Mouse (Mus musculus) c-Kit-positive CD71-negative TER-119-negative erythroid progenitor cells, embryonic 14.5 days (primary cell): ENCODE data around the gene Wnt5b.

Source experiments
- DNase-seq: peaks from one replicate; pipeline ENCODE4 v3.0.0-alpha.2; 2013; ENCODE audit warnings: low read depth

Wnt5b gene

DNA sequence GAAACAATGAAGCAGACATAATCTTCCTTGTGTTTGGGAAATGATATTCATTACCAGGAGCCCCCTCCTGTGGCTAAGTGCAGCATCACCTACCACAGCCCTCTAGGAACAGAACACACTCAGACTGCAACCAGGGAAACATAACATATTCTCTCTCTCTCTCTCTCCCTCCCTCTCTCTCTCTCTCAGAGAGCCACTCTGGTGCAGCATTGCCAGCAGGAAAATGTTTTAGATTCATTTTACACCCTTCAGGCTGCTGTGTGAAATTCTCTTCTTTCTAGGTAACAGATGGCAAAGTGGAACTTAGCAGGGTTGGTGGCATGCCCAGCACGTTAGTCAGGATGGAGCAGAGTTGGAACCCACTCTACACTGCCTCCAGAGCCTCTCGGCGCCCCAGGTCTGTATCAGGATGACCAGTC is 22.7 kb downstream of the Wnt5b start:
- no peak for DNase-seq

- no peak for DNase-seq
Measured at GRCm38 (mm10) chr6:119520731-119521130, 23.4 kb downstream of the Wnt5b start.

DNA sequence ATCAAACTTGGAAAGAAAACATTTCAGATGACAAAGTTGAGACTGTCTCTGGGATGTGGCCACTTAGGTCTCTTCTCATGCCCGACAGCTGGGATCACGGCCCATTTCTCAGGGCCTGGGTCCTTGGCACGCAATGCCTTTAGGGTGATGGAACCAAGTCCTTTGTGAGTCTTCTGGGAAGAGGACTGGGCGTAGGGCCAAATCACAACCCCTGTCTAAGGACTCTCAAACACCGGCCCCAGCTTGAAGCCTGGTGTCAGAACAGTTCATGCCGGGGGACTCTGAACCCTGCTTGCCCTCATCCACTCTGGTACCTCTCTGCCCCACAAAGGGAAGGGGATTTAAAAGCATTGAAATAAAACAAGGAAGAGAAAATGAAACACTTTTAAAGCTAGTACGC is 30.1 kb downstream of the Wnt5b start:
- DNase-seq: no peak

GRCm38 (mm10) chr6:119513452-119513851 is 30.7 kb downstream of the Wnt5b start:
- no peak for DNase-seq

DNA sequence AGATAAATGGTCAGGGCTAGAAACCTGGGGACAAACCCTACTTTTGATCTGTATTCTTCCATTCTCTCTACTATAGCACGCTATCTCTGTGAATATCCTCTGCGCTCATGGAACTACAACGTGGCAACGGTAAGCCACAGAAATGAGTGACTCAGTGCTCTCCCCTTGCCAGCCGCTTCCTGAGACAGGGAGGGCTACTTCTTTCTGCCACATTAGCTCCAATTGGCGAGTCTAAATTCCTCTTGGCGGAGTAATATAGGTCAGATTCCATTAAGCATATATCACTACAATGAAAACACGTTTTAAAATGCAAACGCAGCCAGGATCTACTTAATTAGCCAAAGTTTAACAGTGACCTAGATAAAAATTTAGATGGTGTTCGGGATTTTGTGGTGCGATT is 31.4 kb downstream of the Wnt5b start:
- DNase-seq: no peak

DNA sequence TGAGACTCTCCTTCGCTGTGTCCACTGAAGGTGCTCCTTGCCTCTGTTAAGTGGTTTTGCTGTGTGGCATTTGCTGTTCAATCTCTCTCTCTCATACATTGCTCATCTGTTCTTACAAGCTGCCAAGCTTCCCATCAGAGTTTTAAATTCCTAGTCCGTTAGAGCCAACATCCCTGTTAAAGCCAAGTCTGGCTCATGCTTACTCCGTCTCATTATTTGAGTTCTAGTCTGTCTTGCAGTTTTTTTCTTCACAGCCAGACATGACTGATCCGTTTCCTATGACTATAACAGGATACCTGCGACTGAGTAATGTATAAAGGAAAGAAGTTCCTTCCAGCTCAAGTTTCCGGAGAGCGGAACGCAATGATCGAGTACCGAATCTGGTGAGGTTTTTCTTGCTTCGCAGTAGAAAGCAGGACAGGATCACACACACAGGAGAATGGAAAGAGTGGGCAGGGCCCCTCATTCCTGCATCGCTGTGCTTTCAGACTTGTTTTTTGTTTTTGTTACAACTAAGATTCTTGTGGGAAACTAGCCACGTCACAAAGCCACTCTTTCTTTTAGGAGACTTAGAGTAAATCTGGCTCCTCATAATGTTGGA is 34.6 kb downstream of the Wnt5b start:
- no peak for DNase-seq

DNA sequence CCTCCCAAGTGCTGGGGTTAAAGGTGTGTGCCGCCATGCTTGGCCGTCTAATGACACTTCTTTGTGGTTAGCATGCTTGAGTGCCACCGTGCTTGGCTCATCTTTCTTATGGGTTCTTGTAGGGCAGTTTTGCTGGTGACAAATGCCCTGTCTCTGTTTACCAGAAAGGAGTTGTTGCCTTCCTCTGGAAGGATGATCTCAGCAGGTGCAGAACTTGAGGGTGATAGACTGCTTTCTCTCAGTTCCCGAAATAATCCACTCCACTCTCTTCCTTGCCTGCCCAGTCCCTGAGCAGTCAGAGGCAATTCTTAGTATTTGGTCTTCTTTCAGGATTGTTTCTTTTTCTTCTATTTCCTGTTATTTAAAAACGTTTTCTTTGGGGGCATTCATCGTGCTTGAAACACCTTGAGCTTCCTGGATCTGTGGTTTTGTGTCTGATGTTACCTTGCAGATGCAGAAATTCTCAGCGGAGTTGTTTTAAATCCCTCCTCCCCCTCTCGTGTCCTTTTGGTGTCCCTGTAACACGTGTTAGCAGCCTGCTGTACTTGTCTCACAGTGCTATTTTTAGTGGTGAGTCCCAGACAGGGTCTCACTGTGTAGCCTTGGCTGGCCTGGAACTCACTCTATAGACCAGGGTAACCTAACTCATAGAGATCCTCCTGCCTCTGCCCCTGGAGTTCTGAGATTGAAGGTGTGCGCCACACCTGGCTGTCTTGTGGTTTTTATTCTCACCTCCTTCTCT is 35.3 kb downstream of the Wnt5b start:
- no peak for DNase-seq

GRCm38 (mm10) chr6:119508221-119508620 is 35.9 kb downstream of the Wnt5b start:
- no peak for DNase-seq

- no peak for DNase-seq
Measured at GRCm38 (mm10) chr6:119505525-119506225, 38.5 kb downstream of the Wnt5b start.

DNA sequence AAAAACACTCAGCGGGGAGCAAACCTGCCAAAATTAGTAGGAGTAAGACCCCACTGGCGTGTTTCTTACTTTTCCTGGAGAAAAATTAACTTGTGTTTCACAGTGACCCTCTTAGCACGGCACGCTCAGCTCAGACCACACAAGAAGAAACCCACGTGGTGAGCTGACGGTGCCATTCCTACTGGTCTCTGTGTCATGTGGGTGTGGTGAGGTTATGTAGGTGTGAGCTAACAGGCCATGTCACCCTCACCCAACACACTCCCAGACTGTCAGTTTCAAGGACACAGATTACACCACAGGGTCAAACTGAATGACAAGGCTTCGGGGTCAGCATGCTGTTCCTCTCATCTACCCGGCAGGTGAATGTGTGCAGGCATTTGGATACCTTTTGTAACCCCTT is 39.4 kb downstream of the Wnt5b start:
- no peak for DNase-seq

DNA sequence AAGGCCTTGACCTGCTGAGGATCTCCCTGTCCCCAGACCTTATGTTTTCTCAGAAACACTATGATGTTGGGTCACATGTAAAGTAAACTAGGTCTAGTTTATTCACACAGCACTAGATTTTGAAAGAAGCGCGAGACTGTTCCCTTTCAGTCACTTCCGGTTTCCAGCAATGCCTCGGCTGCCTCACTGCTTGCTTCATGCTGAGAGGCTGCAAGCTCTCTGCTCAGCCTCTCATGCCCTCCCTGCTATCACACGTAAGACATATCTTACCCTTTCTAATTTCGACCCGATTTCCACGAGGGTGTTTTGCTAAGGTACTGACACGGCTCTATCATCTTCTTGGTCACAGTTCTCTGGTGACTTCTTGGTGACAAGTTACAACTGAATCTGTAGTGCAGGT is 42.1 kb downstream of the Wnt5b start:
- DNase-seq: no peak

DNA sequence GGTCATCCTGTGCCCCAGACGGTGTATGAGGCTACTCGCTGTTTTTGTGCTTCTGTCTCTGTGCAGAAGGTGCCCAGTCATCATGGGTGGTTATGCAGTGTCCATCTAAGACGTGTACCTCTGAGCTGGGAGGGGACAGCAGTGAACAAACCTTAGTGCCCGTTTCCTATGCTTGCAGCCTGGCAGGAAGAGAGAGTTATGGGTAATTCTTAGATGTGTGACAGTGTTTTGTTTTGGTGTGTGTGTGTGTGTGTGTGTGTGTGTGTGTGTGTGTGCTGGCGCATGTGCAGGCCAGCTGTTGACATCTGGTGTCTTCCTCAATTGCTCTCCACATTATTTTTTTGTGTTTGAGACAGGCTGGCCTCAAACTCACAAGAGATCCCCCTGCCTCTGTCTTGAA is 44.1 kb downstream of the Wnt5b start:
- no peak for DNase-seq

DNA sequence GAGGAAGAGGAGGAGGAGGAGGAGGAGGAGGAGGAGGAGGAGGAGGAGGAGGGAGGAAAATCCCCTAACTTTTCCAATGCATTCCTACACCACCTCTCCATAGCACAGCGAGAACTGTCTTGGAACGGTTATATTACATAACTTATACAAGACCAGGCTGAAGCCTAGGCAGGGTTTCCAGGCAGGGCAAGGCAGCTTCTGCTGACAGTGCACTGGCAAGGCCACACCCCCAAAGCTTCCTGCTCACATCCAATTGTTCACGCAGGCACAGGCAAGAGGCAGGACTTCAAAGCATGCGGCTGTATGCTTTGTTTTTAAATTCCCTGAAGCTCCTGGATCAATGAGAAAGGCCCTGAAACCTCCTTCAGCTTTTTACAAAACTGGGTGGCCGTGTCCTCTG is 44.9 kb downstream of the Wnt5b start:
- DNase-seq: no peak

GRCm38 (mm10) chr6:119492630-119493014 is 51.5 kb downstream of the Wnt5b start:
- DNase-seq: no peak

DNA sequence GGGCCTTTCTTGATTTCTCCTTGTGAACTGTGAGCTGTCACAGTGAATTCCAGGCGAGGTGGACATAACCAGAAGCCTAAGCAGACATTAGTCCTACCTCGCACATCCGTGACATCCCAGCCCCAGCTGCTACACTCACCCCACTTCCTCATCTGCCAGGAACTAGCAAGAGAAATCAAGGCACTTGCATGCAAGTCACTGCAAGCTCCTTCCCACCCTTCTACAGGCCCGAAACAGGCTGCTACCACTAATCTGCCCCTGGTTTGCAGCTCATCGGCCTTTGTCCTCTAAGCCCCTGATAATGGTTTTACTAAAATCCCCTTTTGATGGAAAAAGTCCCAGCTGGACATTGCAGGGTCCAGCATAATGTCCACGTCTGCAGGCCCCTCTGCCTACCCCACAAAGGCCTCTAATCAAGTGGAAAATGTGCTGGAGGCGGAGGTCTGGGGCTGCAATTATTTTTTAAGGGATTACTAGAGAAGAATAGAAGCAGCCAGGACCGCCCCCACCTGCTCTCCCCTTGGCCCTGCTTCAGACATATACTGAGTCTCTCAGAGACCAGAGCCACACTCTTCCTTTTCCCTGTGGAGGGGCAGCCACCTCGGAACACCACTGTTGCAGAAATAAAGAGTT is 52.0 kb downstream of the Wnt5b start:
- no peak for DNase-seq

GRCm38 (mm10) chr6:119491006-119491405 is 53.1 kb downstream of the Wnt5b start:
- no peak for DNase-seq

DNA sequence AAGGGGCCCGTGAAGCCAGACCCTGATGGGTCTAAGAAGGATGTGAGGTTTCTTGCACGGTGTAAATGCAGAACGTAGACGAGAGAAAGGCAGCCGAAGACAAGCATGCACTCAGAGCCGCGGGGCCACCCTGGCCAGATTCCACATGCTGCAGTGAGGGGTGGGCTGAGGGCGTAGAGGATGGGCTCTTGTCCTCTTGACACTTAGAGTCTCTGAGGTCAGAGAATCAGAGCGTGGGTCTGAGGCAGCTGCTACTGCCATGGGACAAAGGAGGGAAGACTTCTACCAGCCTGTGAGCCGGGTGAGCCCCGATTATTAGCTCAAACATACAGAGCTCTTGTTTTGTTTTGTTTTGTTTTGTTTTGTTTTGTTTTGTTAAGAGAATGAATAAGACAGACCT is 53.6 kb downstream of the Wnt5b start:
- DNase-seq: no peak

GRCm38 (mm10) chr6:119489765-119490164 is 54.4 kb downstream of the Wnt5b start:
- DNase-seq: no peak

DNA sequence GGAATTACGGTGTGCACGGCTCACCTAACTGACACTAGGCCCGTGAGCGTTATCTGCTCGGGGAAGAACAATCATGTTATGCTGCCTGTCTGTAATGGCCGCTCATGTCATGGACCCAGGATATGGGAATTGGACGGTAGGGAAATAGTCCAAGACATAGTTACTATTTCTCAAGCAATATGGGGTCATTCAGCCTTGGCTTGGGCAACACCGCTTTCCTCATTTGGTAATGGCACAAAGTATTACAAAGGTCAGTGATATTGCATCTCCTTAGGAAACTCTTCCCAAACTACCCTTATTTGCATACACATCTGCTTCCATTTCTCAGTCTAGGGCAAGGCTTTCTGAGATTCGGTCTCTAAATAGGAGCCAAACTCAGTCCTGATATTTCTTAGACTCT is 56.5 kb downstream of the Wnt5b start:
- DNase-seq: no peak

GRCm38 (mm10) chr6:119487085-119487458 is 57.1 kb downstream of the Wnt5b start:
- no peak for DNase-seq

- no peak for DNase-seq
Measured at GRCm38 (mm10) chr6:119486381-119487084, 57.6 kb downstream of the Wnt5b start.

- DNase-seq: no peak
Measured at GRCm38 (mm10) chr6:119485486-119485885, 58.7 kb downstream of the Wnt5b start.
